Mouse (Mus musculus): Measurements from ENCODE around the gene Plxnd1. TPM values are rescaled to one million over a fixed set of nuclear protein-coding genes. Genes with fewer than 3 reads are reported as not detected.

Plxnd1 gene
- polyA plus RNA-seq, 1 experiment: 6.1 TPM

DNA sequence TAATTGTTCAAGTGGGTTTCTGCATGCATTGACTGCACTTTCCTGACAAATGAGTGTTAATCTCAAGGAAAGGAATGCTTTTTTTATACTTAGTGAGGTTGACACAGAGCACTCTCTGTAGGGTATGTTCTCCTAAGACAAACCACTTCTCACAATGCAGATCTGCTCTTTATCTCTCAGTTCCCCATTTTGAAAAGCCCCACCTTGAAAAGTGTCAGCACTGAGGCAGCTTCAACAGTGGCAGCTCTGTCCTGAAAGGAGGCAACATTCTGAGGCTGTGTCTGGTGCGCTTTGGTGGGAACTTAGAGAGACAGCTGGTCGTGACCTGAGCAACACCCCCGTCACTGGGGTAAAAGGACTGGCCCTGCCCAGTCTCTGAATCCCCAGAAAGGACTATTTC is 85.8 kb downstream of the Plxnd1 start:
- Histone ChIP-seq H3K36me3 (ENCODE audit: control insufficient read depth, insufficient read depth, low read length) (no peaks in the 10 kb centered on the region; the same call in 1 of the 2 replicates), H3K27me3 (ENCODE audit: control insufficient read depth, insufficient read depth, low read length) (no peaks in the 10 kb centered on the region), H3K27ac (ENCODE audit: control insufficient read depth, insufficient read depth, low read depth, low read length) (no peak overlapping the region), H3K4me1 (ENCODE audit: control insufficient read depth, insufficient read depth, low read length) (no peaks in the 10 kb centered on the region), H3K4me3 (ENCODE audit: control insufficient read depth, low read depth, low read length) (no peak overlapping the region)
- TF ChIP-seq CTCF (IDR thresholded peaks at IDR 0.05; ENCODE audit: control insufficient read depth, insufficient read depth, insufficient replicate concordance, low read depth, low read length): no peak
- no peak for TF ChIP-seq POLR2A (IDR thresholded peaks at IDR 0.05; ENCODE audit: control insufficient read depth, low read depth, low read length)

DNA sequence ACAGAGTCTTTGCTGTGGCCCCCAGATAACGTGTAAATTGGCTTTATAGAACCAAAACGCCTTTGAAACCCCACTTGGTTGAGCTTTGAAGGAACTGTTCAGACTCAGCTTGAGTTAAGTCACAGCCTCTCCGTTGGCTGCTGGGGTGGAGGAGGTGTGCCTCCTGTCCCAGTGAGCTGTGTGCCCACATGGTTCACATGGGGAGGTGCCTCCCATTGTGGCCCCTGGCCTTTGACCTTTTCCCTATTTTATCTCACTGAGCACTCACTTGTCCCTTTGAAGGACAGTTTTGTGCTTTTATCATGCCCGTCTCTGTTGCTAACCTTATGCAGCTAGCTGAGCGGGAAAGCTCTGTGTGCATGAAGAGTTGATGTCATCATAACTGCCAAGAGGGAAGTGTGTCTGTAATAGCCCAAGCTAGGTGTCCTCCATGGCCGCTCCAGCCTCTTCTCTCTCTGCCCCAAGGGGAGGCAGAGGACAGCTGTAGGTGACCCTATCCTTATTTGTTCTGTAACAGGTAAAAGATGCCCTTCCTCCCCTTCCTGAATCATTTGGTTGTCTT is 86.3 kb downstream of the Plxnd1 start:
- no peak overlapping the region for H3K27ac ChIP-seq (ENCODE audit: control insufficient read depth, insufficient read depth, low read depth, low read length)
- H3K4me1 ChIP-seq (ENCODE audit: control insufficient read depth, insufficient read depth, low read length): no peaks in the 10 kb centered on the region

DNA sequence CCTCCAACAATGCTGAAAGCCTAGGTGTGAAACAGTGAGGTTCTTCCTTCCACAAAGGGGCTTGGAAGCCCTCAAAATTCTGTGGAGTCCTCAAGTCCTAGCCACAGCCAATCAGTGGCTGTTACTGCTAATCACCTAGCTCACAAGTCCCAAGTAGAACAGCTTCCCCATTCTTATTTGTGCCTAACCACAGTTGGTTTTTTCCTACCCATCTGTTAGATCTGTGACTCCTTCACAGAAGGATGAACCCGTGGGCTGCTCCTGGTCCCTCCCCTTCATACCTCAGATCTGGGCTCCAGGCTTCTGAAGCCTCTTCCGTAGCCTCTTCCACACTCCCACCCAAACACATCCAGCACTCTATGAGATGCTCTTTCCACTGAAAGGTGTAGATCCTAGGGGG is 87.9 kb downstream of the Plxnd1 start:
- no peak for TF ChIP-seq CTCF (IDR thresholded peaks at IDR 0.05; ENCODE audit: control insufficient read depth, insufficient read depth, insufficient replicate concordance, low read depth, low read length)
- TF ChIP-seq POLR2A (IDR thresholded peaks at IDR 0.05; ENCODE audit: control insufficient read depth, low read depth, low read length): no peak
- no peaks in the 10 kb centered on the region; the same call in 1 of the 2 replicates for H3K36me3 ChIP-seq (ENCODE audit: control insufficient read depth, insufficient read depth, low read length)
- H3K27ac ChIP-seq (ENCODE audit: control insufficient read depth, insufficient read depth, low read depth, low read length): no peak overlapping the region
- no peak overlapping the region for H3K4me3 ChIP-seq (ENCODE audit: control insufficient read depth, low read depth, low read length)
- no peaks in the 10 kb centered on the region for H3K27me3 ChIP-seq (ENCODE audit: control insufficient read depth, insufficient read depth, low read length)
- no peaks in the 10 kb centered on the region for H3K4me1 ChIP-seq (ENCODE audit: control insufficient read depth, insufficient read depth, low read length)

More for the DNA sequence above, 86.3 kb downstream of the Plxnd1 start:
- Histone ChIP-seq H3K4me3 (ENCODE audit: control insufficient read depth, low read depth, low read length) (no peak overlapping the region), H3K27me3 (ENCODE audit: control insufficient read depth, insufficient read depth, low read length) (no peaks in the 10 kb centered on the region), H3K36me3 (ENCODE audit: control insufficient read depth, insufficient read depth, low read length) (no peaks in the 10 kb centered on the region; the same call in 1 of the 2 replicates)
- TF ChIP-seq CTCF (IDR thresholded peaks at IDR 0.05; ENCODE audit: control insufficient read depth, insufficient read depth, insufficient replicate concordance, low read depth, low read length): no peak
- no peak for TF ChIP-seq POLR2A (IDR thresholded peaks at IDR 0.05; ENCODE audit: control insufficient read depth, low read depth, low read length)

DNA sequence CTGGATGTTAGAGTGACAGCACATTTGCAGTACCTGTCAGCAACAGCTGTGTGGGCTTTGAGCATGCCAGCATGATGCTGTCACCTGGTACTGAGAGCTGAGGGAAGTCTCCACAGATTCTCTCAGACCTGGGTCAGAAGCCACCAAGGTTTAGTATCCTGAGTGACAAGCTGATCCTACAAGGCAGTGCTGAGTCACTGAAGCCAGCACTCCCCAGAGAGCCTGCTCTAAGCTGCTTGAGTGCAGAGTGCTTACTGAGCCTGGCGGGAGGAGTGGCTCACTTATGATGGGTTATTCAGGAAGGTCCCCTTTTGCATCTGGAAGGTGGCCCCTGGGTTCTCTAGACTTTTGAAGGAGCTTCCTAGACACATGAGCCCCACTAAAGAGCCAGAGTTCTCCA is 88.3 kb downstream of the Plxnd1 start:
- Histone ChIP-seq H3K36me3 (ENCODE audit: control insufficient read depth, insufficient read depth, low read length) (no peaks in the 10 kb centered on the region; the same call in 1 of the 2 replicates), H3K27ac (ENCODE audit: control insufficient read depth, insufficient read depth, low read depth, low read length) (no peak overlapping the region), H3K27me3 (ENCODE audit: control insufficient read depth, insufficient read depth, low read length) (no peaks in the 10 kb centered on the region), H3K4me1 (ENCODE audit: control insufficient read depth, insufficient read depth, low read length) (no peaks in the 10 kb centered on the region), H3K4me3 (ENCODE audit: control insufficient read depth, low read depth, low read length) (no peak overlapping the region)
- no peak for TF ChIP-seq CTCF (IDR thresholded peaks at IDR 0.05; ENCODE audit: control insufficient read depth, insufficient read depth, insufficient replicate concordance, low read depth, low read length)
- no peak for TF ChIP-seq POLR2A (IDR thresholded peaks at IDR 0.05; ENCODE audit: control insufficient read depth, low read depth, low read length)

DNA sequence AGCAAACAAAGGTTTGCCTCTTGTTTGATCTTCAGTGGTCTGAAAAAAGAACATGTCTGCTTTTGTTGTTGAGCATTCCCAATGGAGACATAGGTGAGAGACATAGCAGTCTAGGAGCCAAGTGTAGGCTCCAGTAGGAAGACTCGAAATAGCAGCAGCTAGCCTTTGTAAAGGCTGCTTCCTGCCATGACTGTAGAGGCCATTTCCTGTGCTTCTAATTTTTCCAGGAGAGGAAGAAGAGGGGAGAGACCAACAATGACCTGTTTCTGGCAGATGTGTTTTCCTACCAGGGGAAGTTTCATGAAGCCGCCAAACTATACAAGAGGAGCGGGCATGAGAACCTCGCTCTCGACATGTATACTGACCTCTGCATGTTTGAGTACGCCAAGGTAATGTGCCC is 89.2 kb downstream of the Plxnd1 start:
- Histone ChIP-seq H3K27ac (ENCODE audit: control insufficient read depth, insufficient read depth, low read depth, low read length) (no peak overlapping the region), H3K27me3 (ENCODE audit: control insufficient read depth, insufficient read depth, low read length) (no peaks in the 10 kb centered on the region), H3K4me3 (ENCODE audit: control insufficient read depth, low read depth, low read length) (no peak overlapping the region), H3K36me3 (ENCODE audit: control insufficient read depth, insufficient read depth, low read length) (no peaks in the 10 kb centered on the region; the same call in 1 of the 2 replicates), H3K4me1 (ENCODE audit: control insufficient read depth, insufficient read depth, low read length) (no peaks in the 10 kb centered on the region)
- no peak for TF ChIP-seq POLR2A (IDR thresholded peaks at IDR 0.05; ENCODE audit: control insufficient read depth, low read depth, low read length)
- no peak for TF ChIP-seq CTCF (IDR thresholded peaks at IDR 0.05; ENCODE audit: control insufficient read depth, insufficient read depth, insufficient replicate concordance, low read depth, low read length)

Other genes with a start within 250 kb of the Plxnd1 start
- gene Tmem40, start 232.6 kb downstream of the Plxnd1 start, polyA plus RNA-seq (2012; rRNA removed): 0.53 and 0.93 TPM in 2 replicates
- 7.2 TPM in 2 replicates for gene Cand2, start 220.5 kb downstream of the Plxnd1 start, polyA plus RNA-seq (2012; rRNA removed)
- 597 and 654 TPM in 2 replicates for gene Rpl32, start 186.3 kb downstream of the Plxnd1 start, polyA plus RNA-seq (2012; rRNA removed)
- 26.2 and 27.6 TPM in 2 replicates for gene Efcab12, start 156.6 kb downstream of the Plxnd1 start, polyA plus RNA-seq (2012; rRNA removed)
- 6.3 and 7.6 TPM in 2 replicates for gene Mbd4, start 141.6 kb downstream of the Plxnd1 start, polyA plus RNA-seq (2012; rRNA removed)
- gene Ift122, start 141.5 kb downstream of the Plxnd1 start, polyA plus RNA-seq (2012; rRNA removed): 126 and 128 TPM in 2 replicates
- 4.8 and 5.7 TPM in 2 replicates for gene Rho, start 63.3 kb downstream of the Plxnd1 start, polyA plus RNA-seq (2012; rRNA removed)
- not detected in 2 replicates for gene H1foo, start 50.1 kb downstream of the Plxnd1 start, polyA plus RNA-seq (2012; rRNA removed)
- 89.6 and 97.7 TPM in 2 replicates for gene Tmcc1, start 198.5 kb upstream of the Plxnd1 start, polyA plus RNA-seq (2012; rRNA removed)
- gene Washc2, start 213.0 kb upstream of the Plxnd1 start, polyA plus RNA-seq (2012; rRNA removed): 11.3 and 12.0 TPM in 2 replicates

All from testis, adult 2 months (tissue).